Mouse (Mus musculus): ENCODE measurements around the gene Olfr466.

Olfr466 gene

DNA sequence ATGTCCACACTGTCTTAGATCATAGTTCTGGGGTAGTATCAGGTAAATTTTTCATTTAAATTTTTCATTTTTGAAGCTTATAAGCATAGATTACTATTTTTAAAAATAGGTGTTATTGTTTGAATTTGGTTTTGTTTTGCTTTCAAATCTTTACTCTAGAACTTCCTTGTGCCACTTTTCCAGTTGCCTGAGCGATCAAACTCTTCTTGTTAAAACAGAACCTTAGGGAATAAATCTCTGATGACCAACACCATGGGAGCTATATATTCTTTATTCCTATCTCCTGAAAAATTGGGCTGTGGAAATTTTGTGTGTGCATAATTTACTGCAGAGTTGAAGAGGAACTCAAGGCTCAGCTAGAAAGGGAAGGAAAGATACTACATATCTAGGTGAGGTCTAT is at the start of gene Olfr466:
Gene Olfr466 (plus strand): TSS at position 301 of the 400 bp plus-strand sequence.
- no peak for DNase-seq (ENCODE audit: low spot score)

DNA sequence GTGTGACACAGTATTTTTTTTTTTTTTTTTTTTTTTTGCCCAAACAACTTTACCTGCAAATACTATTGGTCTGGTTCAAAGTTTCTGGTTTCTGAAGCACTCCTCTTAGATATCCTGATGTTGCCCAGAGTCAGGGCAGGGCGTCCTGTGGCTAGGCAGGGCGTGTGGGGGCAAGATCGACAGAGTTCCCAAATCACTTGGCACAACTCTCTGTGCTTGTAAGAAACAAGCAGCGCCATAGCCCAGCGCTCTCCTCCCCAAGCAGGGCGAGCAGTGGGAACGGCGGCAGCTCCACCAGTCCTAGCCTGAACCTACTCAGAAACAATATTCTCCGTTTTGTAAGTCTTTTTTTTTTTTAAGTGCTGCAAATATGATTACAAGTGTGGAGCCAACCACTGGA is 49.4 kb upstream of the Olfr466 start:
- DNase-seq (ENCODE audit: low spot score), result no peak

DNA sequence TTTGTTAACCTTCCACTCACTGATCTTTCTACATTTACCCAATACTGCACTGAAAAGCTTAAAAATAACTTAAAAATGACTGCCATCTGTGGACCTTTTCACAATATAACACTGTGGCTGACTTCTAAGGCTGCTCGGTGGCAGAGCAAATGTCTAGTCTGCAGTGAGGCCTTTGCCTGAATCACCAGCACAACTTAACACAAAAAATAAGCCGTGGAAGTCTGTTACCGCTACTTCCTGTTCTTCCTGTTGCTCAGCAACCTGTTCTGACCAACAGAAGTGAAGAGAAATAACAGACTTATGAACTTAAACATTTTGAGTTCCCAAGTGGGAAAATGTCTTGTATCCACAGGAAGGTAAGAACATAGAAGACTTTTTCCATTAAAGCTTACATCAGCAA is 48.8 kb upstream of the Olfr466 start:
- no peak for DNase-seq (ENCODE audit: low spot score)

DNA sequence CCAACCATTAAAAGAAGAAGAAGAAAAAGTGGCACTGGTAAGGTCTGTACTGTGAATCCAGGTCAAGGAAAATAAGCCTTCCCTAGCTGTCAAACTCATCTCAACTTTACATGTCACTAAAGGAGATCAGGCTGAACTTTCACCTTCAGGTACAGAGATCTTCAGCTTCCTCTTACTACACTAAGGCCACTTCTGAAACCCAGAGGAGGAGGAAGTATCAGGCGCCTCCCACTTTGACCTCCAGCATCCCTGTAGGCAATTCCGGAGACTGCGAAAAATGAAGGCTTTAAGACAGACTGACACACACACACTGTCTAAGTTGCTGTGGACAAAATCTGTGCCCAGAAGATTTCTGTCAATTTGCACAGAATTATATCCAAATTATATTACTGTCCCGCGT is 38.1 kb upstream of the Olfr466 start:
- peak; percentile 42 for DNase-seq (ENCODE audit: low spot score)

DNA sequence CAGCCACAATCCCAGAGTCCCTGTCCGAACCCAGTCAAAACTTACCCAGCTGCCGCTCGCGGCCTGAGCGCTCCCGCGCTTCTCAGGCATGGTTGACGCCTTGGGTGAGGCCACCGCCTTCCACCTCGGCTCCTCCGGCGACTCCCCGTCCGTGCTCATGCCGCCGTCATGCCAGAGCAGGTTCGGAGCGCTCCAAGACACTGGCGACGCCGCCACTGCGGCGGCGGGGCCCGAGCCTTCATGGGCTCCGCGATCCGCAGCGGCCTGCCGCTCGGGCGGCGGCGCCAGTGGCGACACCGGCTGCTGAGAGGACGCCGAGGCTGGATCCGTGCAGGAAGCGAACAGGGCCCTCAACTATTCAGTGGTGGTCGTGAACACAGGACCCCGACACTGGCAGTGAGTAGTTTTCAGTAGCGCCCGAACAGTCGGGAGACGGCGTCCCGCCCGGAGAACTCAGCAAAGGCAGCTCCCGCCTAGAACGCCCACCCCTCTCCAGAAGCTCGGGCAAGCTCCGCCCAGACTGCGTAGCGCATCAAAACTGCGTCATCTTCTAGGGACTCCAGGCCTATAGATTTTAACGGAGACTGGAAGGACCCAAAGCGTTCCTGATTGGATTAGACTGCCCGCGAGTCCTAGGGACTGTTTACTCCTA is 37.5 kb upstream of the Olfr466 start, which contains the start of gene Mfsd14b:
Gene Mfsd14b (minus strand): TSS at position 517 of the 652 bp plus-strand sequence.
- DNase-seq (ENCODE audit: low spot score), result peak; percentile 96

DNA sequence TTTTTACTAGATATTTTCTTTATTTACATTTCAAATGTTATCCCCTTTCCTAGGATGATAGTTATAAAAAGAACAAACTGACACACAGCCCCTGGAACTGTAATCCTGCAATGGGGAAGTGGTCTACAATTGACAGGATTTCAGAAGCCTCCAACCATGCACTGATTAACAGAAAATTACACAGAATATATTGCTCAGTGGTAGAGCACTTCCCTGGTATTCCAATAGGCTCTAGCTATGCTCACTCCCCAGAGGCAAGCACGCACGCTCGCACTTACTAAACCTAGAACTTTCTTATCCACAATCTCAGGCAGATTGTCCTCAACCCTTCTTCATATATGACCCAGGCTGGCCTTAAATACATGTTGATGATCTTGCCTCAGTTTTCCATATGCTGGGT is 36.8 kb upstream of the Olfr466 start:
- DNase-seq (ENCODE audit: low spot score), result peak; percentile 3

DNA sequence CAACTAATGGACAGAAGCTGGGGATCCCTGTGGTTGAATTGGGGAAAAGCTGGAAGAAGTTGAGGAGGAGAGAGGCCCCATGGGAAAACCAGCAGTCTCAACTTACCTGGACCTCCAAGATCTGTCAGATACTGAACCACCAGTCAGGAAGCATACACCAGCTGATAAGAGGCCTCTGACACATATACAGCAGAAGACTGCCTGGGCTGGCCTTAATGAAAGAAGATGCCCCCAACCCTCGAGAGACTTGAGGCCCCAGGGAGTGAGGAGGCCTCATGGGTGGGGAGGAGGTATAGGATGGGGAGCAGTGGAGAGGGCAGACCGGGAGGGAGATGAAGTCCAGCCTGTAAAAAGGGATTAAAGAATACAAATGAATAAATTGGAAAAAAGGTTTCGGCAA is 29.1 kb upstream of the Olfr466 start:
- no peak for DNase-seq (ENCODE audit: low spot score)

DNA sequence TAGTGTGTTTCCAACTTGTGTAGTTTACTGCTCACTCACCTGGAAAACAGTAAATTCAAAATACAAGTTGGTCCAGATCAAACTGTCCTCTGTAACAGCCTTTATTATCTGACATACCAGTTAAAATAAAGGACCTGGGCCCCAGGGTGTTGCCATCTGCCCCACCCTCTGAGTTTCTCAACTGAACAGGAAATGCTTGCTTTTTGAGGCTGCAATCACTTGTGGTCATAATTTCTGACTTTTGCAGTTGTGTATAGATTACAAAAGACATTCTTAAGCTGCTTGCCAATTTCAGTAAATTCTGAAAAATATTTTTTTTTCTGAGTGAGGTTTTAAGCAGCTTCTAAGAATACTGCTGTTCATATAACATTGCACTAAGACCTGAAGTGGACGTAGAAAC is 27.9 kb upstream of the Olfr466 start:
- no peak for DNase-seq (ENCODE audit: low spot score)

DNA sequence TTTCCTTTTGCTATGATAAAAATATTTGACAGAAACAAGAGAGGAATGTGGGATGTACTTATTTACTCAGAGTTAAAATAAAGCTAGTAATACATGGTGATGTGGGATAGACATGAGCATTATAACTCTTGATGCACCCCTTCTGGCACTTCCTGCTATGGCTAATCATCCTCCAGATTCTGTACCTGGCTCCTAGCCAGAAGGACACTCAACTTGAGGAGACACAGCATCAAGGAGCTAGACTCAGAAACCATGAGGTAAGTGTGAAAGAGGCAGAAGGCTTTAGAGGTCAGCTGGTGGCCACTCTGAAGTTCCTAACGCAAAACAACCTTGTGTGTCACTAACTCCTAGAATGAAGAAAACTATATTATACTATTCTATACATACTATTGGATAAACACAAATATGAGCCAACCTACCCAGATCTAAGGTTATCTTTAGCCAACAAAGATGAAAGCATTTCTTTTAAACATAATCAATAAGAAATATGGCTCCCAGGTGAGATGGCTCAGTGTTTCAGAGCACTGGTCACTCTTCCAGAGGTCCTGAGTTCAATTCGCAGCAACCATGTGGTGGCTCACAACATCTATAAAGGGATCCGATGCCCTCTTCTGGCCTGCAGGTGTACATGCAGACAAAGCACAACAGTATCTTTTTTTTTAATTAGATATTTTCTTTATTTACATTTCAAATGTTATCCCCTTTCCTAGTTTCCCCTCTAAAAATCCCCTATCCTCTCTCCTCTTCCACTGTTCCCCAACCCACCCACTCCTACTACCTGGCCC is 22.8 kb upstream of the Olfr466 start:
- no peak for DNase-seq (ENCODE audit: low spot score)

DNA sequence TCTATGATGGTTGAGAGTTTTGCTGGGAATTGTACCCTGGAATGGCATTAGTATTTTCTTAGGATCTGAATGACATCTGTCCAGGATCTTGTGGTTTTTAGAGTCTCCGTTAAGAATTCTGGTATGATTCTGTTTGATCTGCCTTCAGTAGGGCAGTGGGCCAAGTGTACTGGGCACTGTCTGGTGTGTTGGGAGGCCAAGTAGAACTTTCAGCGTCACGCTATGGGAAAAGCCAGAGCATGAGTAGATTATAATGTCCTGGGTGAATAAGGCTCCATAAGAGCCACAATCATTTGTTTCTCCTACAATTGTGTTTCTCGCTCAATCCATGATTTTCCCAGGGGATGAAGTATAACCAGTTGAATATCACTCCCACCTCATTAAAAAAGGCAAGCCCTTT is 12.3 kb upstream of the Olfr466 start, which contains the start of gene Olfr465-ps1:
Gene Olfr465-ps1 (plus strand): TSS at position 301 of the 400 bp plus-strand sequence.
- DNase-seq (ENCODE audit: low spot score), result no peak

DNA sequence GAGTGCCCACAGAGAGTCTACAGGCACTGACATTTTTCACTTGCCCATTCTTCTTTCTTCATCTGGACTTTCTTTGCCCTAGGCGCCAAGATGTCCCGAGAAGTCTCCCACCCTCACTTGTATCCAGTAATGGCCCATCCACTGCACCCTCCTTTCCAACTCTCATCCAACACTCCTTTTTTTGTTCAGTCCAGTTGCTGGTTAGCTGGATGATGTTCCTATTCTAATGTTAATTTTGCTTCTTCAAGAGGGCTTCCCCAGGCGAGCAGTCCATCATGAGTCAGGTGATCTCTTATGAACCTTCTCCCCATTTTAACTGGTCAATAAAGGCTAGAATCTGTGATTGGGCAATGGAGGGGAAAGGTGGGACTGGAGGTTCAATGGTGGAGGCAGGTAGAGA is 24.1 kb downstream of the Olfr466 start:
- no peak for DNase-seq (ENCODE audit: low spot score)

DNA sequence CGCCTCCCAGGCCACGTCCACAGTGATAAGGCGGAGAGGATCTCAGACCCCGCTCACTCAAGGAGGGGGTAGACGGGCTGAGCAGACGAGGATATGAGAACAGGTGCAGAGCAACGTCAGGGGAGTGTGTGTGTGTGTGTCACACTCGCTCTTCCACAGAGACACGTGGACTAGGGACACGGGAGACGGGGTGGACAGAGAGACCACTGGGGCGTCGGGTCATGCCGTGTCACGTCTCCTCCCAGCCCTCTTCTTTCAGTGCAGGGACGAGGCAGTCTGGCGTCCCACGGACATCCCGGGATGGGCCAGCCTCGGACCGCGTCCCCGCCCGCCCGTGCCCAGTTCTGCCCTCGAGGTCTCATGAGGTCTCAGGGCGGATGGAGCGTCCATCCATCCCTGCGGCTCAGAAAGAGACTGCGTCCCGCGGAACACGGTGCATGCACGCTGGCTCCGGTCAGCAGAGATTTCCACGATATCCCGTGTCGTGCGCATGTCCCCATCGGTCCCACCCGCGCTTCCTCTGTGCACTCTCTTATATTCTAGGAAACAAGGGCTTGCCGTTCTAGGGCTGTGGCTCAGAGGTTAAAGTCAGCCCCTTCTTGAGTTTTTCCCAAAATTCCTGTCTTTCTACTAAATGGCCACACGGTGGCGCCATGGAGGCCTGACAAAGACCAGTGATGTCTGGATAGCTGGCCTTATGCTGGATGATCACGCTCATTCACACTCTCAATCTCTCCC is 25.9 kb downstream of the Olfr466 start:
- peak; percentile 77 for DNase-seq (ENCODE audit: low spot score)

DNA sequence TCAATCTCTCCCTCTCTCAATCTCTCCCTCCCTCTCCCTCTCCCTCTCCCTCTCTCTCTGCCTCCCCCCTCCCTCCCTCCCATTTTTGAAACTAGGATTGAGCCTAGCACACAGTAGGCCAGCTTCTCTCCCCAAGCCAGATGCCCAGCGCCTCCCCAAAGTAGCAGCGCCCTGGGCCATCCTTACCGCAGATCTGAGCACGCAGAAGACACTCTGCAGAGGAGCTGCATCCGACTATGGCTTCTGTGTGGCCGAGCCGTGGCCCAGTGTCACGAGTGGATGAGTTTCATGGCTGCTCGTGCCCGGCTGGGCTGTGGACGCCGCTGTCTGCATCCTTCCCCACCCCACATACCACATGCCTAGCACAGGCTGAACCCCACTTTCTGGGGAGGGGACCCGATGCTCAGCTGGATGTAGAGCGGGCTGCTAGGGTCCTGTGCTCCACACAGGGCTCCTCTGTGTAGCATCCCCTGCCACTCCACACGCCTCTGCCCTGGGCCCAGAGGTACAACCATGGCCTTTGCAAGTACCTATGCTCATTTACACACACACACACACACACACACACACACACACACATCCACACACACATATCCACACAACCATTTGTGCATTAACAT is 26.5 kb downstream of the Olfr466 start:
- no peak for DNase-seq (ENCODE audit: low spot score)

DNA sequence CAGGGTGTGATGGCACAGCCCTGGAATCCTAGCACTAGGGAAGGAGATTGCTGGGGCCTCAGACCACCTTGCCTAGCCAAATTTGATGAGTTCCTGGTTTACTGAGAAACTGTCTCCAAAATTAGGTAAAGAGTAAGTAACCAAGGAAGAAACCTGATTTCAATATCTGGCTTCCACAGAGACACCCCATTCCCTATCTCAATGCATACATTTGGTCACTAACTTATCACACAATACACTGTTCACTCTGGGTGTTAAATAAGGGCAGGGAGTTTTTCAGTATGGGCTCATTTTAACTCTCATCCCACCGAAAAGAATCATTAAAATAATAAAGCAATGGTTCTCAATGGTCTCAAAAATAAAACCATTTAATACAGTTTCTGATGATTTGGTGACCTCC is 50.6 kb downstream of the Olfr466 start:
- DNase-seq (ENCODE audit: low spot score), result no peak

Data from embryo, embryonic 10.5 days (tissue).